Mouse (Mus musculus): ENCODE results near the gene Hadhb. TPM values are rescaled to one million over a fixed set of nuclear protein-coding genes. Genes with fewer than 3 reads are reported as not detected.

Hadhb gene
- polyA plus RNA-seq, 2 experiments, result 60.7 to 123 TPM

DNA sequence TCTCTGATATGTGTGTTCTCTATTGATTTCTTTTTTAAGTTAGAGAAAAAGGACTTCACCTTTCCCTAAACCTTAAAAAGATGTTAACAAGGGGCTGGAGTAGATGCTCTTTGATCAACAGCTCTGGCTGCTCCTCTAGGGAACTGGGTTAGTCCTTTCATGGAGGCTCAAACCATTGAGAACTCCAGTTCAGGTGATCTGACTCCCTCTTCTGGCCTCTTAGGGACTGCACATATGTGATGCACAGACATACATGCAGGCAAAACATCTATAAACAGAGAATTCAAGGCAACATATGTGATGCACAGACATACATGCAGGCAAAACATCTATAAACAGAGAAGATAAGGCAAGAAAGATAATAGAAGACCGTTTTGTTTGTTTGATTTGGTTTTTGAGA lies 37.4 kb downstream of the Hadhb start:
- Histone ChIP-seq H3K4me3 (ENCODE audit: insufficient read depth in 1 of 2, low read depth in 2 of 2, low read length in 2 of 2) (no peak overlapping the region), H3K9ac (replicated peaks) (no peak overlapping the region), H3K4me2 (ENCODE audit: low read depth) (no peak overlapping the region), H3K27me3 (ENCODE audit: control insufficient read depth, insufficient read depth, low read length) (no peaks in the 10 kb centered on the region), H3K4me1 (replicated peaks; ENCODE audit: control insufficient read depth in 2 of 2, insufficient read depth in 2 of 2, low read length in 1 of 2) (peaks cover 0 to 2% of the 10 kb centered on the region in 2 experiments; a peak in 1 of 4 replicates), H3K9me3 (ENCODE audit: control insufficient read depth, low read length) (no peaks in the 10 kb centered on the region), H3K36me3 (replicated peaks; ENCODE audit: control insufficient read depth, insufficient read depth, low read depth) (no peaks in the 10 kb centered on the region; the same call in 1 of the 2 replicates), H3K27ac (no peak overlapping the region)
- DNase-seq (ENCODE audit: low read depth in 3 of 3, low spot score in 3 of 3), result no peak
- TF ChIP-seq EP300 (IDR thresholded peaks at IDR 0.05; ENCODE audit: low read depth), result no peak
- TF ChIP-seq CTCF (IDR thresholded peaks at IDR 0.05; ENCODE audit: low read depth), result peak; percentile 14; the same call in 1 of the 2 replicates
- ATAC-seq (ENCODE audit: insufficient read depth), result no peak
- 56% methylated on average over 1 of the region's 1 CpGs for WGBS (ENCODE audit: insufficient replicate concordance)

DNA sequence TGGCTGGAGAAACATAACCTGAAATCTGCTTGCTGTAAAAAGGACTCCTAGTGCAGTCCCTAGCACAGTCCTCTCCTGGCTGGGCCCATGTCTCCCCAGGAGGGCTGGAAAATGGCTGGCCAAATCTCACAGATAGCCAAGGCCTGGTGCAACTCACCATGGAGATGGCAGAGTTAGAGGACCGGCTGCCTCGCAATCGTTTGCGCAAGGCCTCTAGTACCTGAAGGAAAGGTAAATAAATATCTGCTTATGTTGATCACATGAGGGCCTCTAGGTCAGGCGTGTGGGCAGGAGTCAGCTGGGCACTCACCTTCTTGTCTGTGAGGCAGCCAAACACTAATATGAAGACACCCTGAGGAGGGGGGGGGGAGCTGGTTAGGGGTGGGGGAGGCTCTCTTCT lies 40.3 kb downstream of the Hadhb start:
- H3K27ac ChIP-seq, result no peak overlapping the region
- no peak for TF ChIP-seq CTCF (IDR thresholded peaks at IDR 0.05; ENCODE audit: low read depth)
- TF ChIP-seq EP300 (IDR thresholded peaks at IDR 0.05; ENCODE audit: low read depth), result no peak
- no peak overlapping the region for H3K4me2 ChIP-seq (ENCODE audit: low read depth)
- no peak overlapping the region for H3K4me3 ChIP-seq (ENCODE audit: insufficient read depth in 1 of 2, low read depth in 2 of 2, low read length in 2 of 2)
- 70% methylated on average over 5 of the region's 5 CpGs for WGBS (ENCODE audit: insufficient replicate concordance)
- H3K9ac ChIP-seq (replicated peaks), result no peak overlapping the region
- H3K27me3 ChIP-seq (ENCODE audit: control insufficient read depth, insufficient read depth, low read length), result no peaks in the 10 kb centered on the region
- DNase-seq (ENCODE audit: low read depth in 3 of 3, low spot score in 3 of 3) (no peak), ATAC-seq (ENCODE audit: insufficient read depth) (no peak)
- no peaks in the 10 kb centered on the region for H3K9me3 ChIP-seq (ENCODE audit: control insufficient read depth, low read length)
- 0 out of 4 replicates have a peak, but pooled peaks cover 0 to 3% of the 10 kb centered on the region in 2 experiments for H3K4me1 ChIP-seq (replicated peaks; ENCODE audit: control insufficient read depth in 2 of 2, insufficient read depth in 2 of 2, low read length in 1 of 2)
- no peaks in the 10 kb centered on the region for H3K36me3 ChIP-seq (replicated peaks; ENCODE audit: control insufficient read depth, insufficient read depth, low read depth)

DNA sequence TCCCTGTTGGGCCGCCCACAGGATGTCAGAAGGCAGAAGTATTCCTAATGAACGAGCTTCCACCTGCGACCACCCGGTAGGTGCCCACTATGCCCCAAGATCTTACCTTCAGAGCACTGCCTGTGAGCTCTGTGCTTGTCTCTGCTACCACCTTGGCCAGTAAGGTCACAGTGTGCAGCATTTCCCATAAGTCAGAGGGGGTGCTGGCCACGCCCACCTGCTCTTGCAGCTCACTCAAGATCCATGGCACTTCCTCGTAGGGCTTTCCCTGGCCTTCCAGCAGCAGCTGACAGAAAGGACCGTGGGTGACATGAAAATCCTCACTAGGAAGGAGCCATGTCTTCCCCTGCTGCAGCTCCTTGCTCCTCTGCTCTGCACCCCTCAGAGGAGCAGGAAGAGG lies 43.2 kb downstream of the Hadhb start:
- DNase-seq (ENCODE audit: low read depth in 3 of 3, low spot score in 3 of 3) (no peak), ATAC-seq (ENCODE audit: insufficient read depth) (no peak)
- TF ChIP-seq EP300 (IDR thresholded peaks at IDR 0.05; ENCODE audit: low read depth) (no peak), CTCF (IDR thresholded peaks at IDR 0.05; ENCODE audit: low read depth) (no peak)
- H3K9ac ChIP-seq (replicated peaks), result no peak overlapping the region
- H3K4me2 ChIP-seq (ENCODE audit: low read depth), result no peak overlapping the region
- H3K27ac ChIP-seq, result no peak overlapping the region
- H3K27me3 ChIP-seq (ENCODE audit: control insufficient read depth, insufficient read depth, low read length), result no peaks in the 10 kb centered on the region
- 0 out of 4 replicates have a peak, but pooled peaks cover 0 to 5% of the 10 kb centered on the region in 2 experiments for H3K4me1 ChIP-seq (replicated peaks; ENCODE audit: control insufficient read depth in 2 of 2, insufficient read depth in 2 of 2, low read length in 1 of 2)
- H3K9me3 ChIP-seq (ENCODE audit: control insufficient read depth, low read length), result no peaks in the 10 kb centered on the region
- no peak overlapping the region for H3K4me3 ChIP-seq (ENCODE audit: insufficient read depth in 1 of 2, low read depth in 2 of 2, low read length in 2 of 2)
- WGBS (ENCODE audit: insufficient replicate concordance), result 20% methylated on average over 7 of the region's 7 CpGs
- no peaks in the 10 kb centered on the region for H3K36me3 ChIP-seq (replicated peaks; ENCODE audit: control insufficient read depth, insufficient read depth, low read depth)

DNA sequence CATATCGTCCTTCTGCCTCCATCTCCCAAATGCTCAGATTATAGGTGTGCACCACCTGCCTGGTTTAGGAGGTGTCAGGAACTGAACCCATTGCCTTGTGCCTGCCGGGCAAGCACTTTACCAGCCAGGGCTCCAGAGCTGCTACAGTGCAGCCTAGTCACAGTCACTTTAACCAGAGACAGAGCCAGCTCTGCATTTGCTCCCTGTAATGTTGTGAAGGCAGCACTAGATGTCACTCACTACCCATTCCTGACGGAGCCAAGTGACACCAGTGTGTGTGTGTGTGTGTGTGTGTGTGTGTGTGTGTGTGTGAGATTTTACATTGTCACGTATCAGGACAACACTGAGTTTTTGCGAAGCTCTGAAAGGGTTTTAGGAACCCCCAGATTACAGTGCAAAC lies 46.5 kb downstream of the Hadhb start:
- Histone ChIP-seq H3K4me3 (ENCODE audit: insufficient read depth in 1 of 2, low read depth in 2 of 2, low read length in 2 of 2) (no peak overlapping the region), H3K9me3 (ENCODE audit: control insufficient read depth, low read length) (no peaks in the 10 kb centered on the region), H3K27me3 (ENCODE audit: control insufficient read depth, insufficient read depth, low read length) (no peaks in the 10 kb centered on the region), H3K9ac (replicated peaks) (no peak overlapping the region), H3K27ac (no peak overlapping the region), H3K4me2 (ENCODE audit: low read depth) (no peak overlapping the region), H3K36me3 (replicated peaks; ENCODE audit: control insufficient read depth, insufficient read depth, low read depth) (no peaks in the 10 kb centered on the region), H3K4me1 (replicated peaks; ENCODE audit: control insufficient read depth in 2 of 2, insufficient read depth in 2 of 2, low read length in 1 of 2) (0 out of 4 replicates have a peak, but pooled peaks cover 0 to 3% of the 10 kb centered on the region in 2 experiments)
- ATAC-seq (ENCODE audit: insufficient read depth), result no peak
- TF ChIP-seq EP300 (IDR thresholded peaks at IDR 0.05; ENCODE audit: low read depth), result no peak
- TF ChIP-seq CTCF (IDR thresholded peaks at IDR 0.05; ENCODE audit: low read depth), result peak; percentile 73
- WGBS (ENCODE audit: insufficient replicate concordance), result 33% methylated on average over 5 of the region's 5 CpGs
- no peak for DNase-seq (ENCODE audit: low read depth in 3 of 3, low spot score in 3 of 3)

DNA sequence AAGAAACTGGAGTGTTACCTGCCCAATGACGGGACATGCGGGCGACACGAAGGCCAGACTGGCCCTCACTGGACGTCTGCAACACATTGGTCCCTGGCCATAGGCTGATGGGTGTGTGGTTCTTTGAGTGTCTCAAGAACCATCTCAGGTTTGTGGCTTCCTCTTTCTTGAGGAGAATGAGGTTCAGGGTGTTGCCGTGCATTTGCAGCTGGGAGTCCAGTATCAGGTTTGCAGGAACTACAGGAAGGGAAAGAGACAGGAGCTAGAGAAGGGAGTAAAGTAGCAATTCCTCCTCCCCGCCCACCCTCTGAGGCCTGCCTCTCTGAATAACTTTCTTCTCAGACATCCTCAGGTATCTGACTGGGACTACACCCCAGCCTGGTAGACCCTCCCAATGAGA lies 47.2 kb downstream of the Hadhb start:
- 62% methylated on average over 7 of the region's 7 CpGs for WGBS (ENCODE audit: insufficient replicate concordance)
- ATAC-seq (ENCODE audit: insufficient read depth) (no peak), DNase-seq (ENCODE audit: low read depth in 3 of 3, low spot score in 3 of 3) (no peak)
- H3K4me1 ChIP-seq (replicated peaks; ENCODE audit: control insufficient read depth in 2 of 2, insufficient read depth in 2 of 2, low read length in 1 of 2), result 0 out of 4 replicates have a peak, but pooled peaks cover 0 to 3% of the 10 kb centered on the region in 2 experiments
- no peak overlapping the region for H3K4me3 ChIP-seq (ENCODE audit: insufficient read depth in 1 of 2, low read depth in 2 of 2, low read length in 2 of 2)
- no peak overlapping the region for H3K27ac ChIP-seq
- no peak overlapping the region for H3K9ac ChIP-seq (replicated peaks)
- no peaks in the 10 kb centered on the region for H3K27me3 ChIP-seq (ENCODE audit: control insufficient read depth, insufficient read depth, low read length)
- no peak overlapping the region for H3K4me2 ChIP-seq (ENCODE audit: low read depth)
- no peaks in the 10 kb centered on the region for H3K36me3 ChIP-seq (replicated peaks; ENCODE audit: control insufficient read depth, insufficient read depth, low read depth)
- no peaks in the 10 kb centered on the region for H3K9me3 ChIP-seq (ENCODE audit: control insufficient read depth, low read length)
- TF ChIP-seq CTCF (IDR thresholded peaks at IDR 0.05; ENCODE audit: low read depth), result no peak
- no peak for TF ChIP-seq EP300 (IDR thresholded peaks at IDR 0.05; ENCODE audit: low read depth)

Measured in liver, embryonic 14.5 days (tissue).